Mouse (Mus musculus): ENCODE data around the gene Lmntd1.

The Lmntd1 gene

GRCm38 (mm10) chr6:145379175-145379574, 234.9 kb downstream of the Lmntd1 start:
- DNase-seq (ENCODE audit: low spot score in 2 of 2): no peak

DNA sequence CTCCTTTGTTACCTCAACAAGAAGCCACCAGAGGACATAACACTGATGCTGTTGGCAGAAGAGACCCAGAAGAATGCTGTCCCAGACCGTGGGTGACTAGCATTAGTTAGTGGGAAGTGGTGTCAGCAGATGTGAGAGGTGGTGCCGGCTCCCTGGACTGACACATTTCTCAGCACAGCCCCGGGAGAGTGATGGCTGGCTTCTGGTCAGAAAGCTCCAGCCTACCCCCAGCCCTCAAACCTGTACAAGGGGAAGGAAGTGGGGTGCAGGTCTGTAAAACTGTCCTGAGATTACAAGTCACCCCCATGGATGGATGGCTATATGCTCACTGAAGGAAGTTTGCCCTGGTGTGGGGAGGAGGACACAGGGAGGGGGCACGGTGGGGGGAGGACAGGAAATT, 235.4 kb downstream of the Lmntd1 start:
- DNase-seq (ENCODE audit: low spot score in 2 of 2): no peak

GRCm38 (mm10) chr6:145374372-145374771, 239.7 kb downstream of the Lmntd1 start:
- no peak for DNase-seq (ENCODE audit: low spot score in 2 of 2)

GRCm38 (mm10) chr6:145373712-145374221, 240.4 kb downstream of the Lmntd1 start:
- no peak for DNase-seq (ENCODE audit: low spot score in 2 of 2)

GRCm38 (mm10) chr6:145372066-145372465, 242.1 kb downstream of the Lmntd1 start:
- no peak for DNase-seq (ENCODE audit: low spot score in 2 of 2)

- no peak for DNase-seq (ENCODE audit: low spot score in 2 of 2)
Observed at GRCm38 (mm10) chr6:145371586-145371985, 242.5 kb downstream of the Lmntd1 start.

GRCm38 (mm10) chr6:145370302-145370701, 243.8 kb downstream of the Lmntd1 start:
- DNase-seq (ENCODE audit: low spot score in 2 of 2): no peak

GRCm38 (mm10) chr6:145369290-145369689, 244.8 kb downstream of the Lmntd1 start:
- no peak for DNase-seq (ENCODE audit: low spot score in 2 of 2)

GRCm38 (mm10) chr6:145366488-145366887, 247.6 kb downstream of the Lmntd1 start:
- peak in 1 of 2 experiments; percentile 19 for DNase-seq (ENCODE audit: low spot score in 2 of 2)

GRCm38 (mm10) chr6:145363698-145364097, 250.4 kb downstream of the Lmntd1 start:
- DNase-seq (ENCODE audit: low spot score in 2 of 2): no peak

- DNase-seq (ENCODE audit: low spot score in 2 of 2): no peak
Observed at GRCm38 (mm10) chr6:145361109-145361694, 252.9 kb downstream of the Lmntd1 start.

- peak; percentile 38 to 45 for DNase-seq (ENCODE audit: low spot score in 2 of 2)
Observed at GRCm38 (mm10) chr6:145359470-145360430, 254.4 kb downstream of the Lmntd1 start.

DNA sequence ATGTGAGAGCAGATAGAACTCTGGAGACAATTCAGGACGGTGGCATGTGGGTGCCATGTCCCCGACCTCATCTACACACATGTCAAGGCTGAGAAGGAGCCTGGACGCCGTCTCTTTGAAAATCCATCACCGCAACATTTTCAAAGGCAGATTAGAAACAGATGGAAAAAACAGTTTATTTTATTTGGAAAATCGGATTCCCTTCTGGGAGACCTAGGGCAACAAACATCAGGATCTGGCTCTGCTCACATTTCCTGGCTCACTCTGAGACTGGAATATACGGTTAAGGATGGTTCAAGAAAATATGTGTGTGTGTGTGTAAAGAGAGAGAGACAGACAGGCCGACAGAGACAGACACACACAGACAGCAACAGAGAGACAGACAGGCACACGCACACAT, 256.1 kb downstream of the Lmntd1 start:
- no peak for DNase-seq (ENCODE audit: low spot score in 2 of 2)

DNA sequence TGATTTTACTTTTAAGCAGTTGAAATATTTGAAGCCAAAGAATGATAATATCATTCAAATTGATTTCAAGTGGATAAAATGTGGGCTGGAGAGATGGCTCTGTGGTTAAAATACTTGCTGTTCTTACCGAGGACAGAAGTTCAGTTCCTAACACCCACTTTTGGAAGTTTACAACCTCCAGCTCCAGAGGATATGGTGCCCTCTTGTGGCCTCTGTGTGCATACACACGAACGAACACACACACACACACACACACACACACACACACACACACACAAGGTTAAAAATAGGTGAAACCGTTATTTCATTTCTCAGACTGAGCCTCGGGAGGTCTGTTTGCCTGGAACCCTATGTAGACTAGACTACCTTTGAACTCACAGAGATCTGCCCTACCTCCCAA, 260.3 kb downstream of the Lmntd1 start:
- DNase-seq (ENCODE audit: low spot score in 2 of 2): no peak

GRCm38 (mm10) chr6:145352705-145353104, 261.4 kb downstream of the Lmntd1 start:
- no peak for DNase-seq (ENCODE audit: low spot score in 2 of 2)

DNA sequence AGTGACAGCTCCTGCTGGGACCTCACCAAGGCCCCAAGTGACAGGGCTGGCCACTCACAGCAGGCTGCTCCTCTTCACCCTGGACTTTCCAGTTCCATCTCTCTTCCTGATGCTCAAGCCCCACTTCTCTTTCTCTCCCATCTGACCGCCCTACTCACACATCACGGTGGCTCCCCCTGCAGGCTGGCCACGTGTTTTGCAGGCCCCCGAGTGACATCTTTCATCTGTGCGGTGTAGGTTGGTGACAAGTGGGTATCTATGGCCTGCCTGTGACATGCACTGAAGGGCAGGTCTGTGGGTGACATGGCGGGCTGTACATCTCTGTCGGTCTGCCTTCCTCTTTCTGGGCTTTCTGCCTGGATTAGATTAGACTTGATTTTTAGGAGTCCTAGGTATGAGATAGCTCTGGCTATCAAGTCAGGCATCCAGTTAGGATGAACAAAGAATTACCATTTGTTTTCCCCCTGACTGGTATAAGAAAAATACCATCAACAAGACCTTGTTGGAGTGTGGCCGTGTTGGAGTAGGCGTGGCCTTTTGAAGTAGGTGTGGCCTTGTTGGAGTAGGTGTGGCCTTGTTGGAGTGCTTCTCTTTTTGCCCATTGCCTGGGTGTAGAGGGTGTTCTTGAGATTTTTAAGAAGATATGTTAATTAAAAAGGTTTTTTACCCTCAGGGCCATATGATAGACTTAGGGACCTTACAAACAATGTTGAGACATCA, 265.8 kb downstream of the Lmntd1 start:
- no peak for DNase-seq (ENCODE audit: low spot score in 2 of 2)

DNA sequence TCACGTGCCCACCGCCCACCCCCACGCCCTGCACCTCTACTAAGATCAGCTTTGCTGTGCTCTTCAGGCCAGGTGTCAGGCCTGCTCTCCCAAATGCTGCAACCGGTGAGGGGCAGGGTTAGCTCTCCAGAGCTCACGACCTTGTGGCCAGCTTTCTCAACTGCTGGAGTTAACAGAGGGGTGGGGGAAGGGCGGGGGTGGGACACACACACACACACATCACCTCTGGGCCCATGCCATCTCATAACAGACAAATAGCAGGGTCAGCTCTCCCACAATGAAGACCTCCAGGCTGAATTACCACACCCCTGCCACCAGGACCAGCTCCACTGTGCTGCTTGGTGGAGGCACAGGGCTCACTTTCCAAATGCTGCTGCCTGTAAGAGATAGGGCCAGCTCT, 266.5 kb downstream of the Lmntd1 start:
- no peak for DNase-seq (ENCODE audit: low spot score in 2 of 2)

DNA sequence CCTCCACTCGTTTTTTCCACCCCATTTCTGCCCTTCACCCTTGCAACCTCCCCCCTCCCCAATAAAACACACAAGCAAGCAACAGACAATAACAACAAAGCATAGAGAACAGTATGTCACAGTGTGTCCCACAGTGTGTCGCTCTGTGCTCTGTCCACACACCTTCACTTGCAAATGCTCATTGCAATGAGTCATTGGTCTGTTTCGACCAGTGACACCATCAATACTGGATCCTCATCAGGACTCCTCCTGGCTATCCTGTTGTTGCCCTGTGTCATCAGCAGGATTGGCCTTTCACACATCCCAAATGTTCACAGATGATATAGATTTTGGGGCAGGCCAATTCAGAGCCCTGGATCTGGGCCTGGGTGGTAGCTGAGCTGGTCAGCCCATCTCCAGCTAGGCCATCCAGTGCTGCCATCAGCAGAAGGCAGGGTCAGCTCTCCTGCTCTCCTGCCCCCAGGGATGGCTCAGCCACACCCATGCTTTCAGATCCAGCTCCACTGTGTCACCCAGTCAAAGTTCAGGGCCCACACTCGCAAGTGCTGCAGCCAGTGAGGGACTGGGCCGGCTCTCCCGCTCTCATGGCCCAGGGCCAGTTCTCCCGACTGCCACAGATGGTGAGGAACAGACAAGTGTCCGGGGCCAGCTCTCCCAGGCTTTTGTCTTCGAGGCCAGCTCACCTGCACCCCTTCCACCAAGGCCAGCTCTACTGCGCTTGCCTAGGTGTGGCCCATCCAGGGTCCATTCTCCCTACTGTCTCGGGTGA, 267.1 kb downstream of the Lmntd1 start:
- DNase-seq (ENCODE audit: low spot score in 2 of 2): no peak

DNA sequence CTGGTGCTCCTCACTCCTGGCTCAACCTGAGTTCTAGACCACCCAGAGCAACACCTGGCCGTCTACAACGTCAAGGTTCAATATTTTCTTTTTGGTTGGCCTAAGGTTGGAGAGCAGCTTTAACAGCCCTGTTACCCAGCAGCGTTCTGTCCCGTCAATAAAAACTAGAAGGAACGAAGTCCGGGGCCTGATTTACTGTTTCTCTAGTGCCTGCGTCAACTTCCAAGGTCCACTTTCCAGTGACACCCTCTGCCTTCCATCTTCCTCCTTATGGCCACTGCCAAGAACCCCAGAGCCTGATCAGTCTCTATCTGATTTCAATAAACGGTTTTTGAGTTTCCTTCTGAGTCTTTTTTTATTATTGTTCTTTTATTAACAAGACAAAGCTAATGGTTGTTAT, 267.8 kb downstream of the Lmntd1 start:
- DNase-seq (ENCODE audit: low spot score in 2 of 2): no peak

- no peak for DNase-seq (ENCODE audit: low spot score in 2 of 2)
Observed at GRCm38 (mm10) chr6:145344719-145345118, 269.4 kb downstream of the Lmntd1 start.

- DNase-seq (ENCODE audit: low spot score in 2 of 2): no peak
Observed at GRCm38 (mm10) chr6:145343457-145343856, 270.7 kb downstream of the Lmntd1 start.

Data from urinary bladder, postnatal 36 days (tissue).